Mouse (Mus musculus) left cerebral cortex, adult 2 months (tissue): ENCODE results near the gene Gm42715. TPM values are rescaled to one million over a fixed set of nuclear protein-coding genes. Genes with fewer than 3 reads are reported as not detected.

ENCODE experiments used
- DNase-seq, 2 experiments: peaks; one replicate each; pipeline ENCODE4 v3.0.0; 2021 to 2022; ENCODE audit warnings: low spot score in 2 of 2, mixed read lengths in 1 of 2; ENCODE audit errors: extremely low spot score in 1 of 2
- H3K27ac ChIP-seq: fragments of 200-600 bp; 2 replicates; pipeline ENCODE4 v1.8.1; 2022
- H3K4me3 ChIP-seq: fragments of 200-600 bp; 2 replicates; pipeline ENCODE4 v1.8.1; 2022
- CTCF ChIP-seq: fragments of 200-600 bp; IDR thresholded peaks from 2 replicates; pipeline ENCODE4 v1.8.1; 2022; ENCODE audit warnings: antibody characterized with exemption, mild to moderate bottlenecking, moderate library complexity
- intact Hi-C: fragments of 180-260 bp; cut with DNase I; formaldehyde crosslinking; loops from one replicate; pipeline ENCODE4 v1.15.1; 2025
- microRNA-seq, 2 experiments: library from miRNA; unstranded; fragments of <30 nt; microRNA quantifications; one replicate each; pipeline ENCODE4 v1.2.0; 2021
- total RNA-seq, 2 experiments: library from RNA; stranded (reverse); gene quantifications; 2 replicates each; pipeline ENCODE4 v1.2.3; 2021

The Gm42715 gene
- total RNA-seq, 2 experiments from 2014 or later: 12.6 TPM

GRCm38 (mm10) chr7:127614511-127614890 is 95.1 kb downstream of the Gm42715 start:
- DNase-seq: peak in 1 of 2 experiments; percentile 47
- intact Hi-C loops: no loop called here
- H3K4me3 ChIP-seq: peak overlapping the region; percentile 98
- no peak for TF ChIP-seq CTCF
- peak overlapping the region; percentile 91 for H3K27ac ChIP-seq

DNA sequence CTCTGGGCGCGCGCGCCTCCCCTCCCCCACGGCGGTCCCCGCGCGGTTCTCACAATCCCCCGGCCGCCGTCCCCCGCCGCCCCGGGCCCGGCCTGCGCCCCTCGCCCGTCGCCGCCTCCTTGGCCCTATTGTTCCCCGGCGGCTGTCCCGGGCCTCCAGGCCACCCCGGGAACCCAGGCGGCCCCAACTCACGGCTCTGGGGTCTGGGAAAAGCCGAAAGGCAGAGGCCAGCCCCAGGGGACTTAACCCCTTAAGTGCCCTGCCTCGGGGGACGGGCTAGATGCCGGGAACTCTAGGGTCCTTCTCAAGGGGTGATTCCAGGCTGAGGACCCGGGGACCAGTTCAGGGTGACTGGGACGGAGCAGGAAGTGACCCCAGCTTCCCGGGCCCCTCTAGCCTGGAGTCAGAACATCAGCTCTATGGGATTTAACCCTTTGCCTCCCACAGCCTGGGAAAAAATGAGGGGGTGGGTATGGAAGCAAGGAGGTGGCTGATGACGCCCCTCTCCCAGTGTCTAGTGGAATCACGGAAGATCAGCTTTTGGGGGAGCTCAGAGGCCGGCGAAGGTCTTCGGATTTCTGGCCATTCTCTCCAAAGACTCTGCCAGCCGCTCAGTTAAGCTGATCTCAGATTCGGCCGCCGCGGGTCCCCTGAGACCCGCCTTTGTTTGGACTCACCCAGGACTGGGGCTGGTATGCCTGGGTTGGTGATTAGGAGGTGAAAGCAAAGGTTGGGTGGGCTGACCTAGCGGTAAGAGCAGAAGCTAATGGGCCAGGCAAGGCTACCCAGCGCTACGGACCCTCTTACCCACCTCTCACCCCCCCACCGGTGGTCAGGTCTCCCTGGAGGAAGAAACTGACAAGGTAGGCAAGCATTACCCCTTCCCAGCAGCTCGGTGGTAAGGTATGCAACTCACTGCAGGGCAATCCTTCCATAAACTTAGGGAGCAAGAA is 95.8 kb downstream of the Gm42715 start, which contains the start of gene Zfp629:
TSS of gene Zfp629 (minus strand) at position 907 of the 953 bp plus-strand sequence.
- intact Hi-C loops: no loop called here
- H3K27ac ChIP-seq: peak within 1 kb of the TSS; percentile 91
- no peak for TF ChIP-seq CTCF
- DNase-seq: peak; percentile 69 to 76
- H3K4me3 ChIP-seq: peak within 1 kb of the TSS; percentile 98

DNA sequence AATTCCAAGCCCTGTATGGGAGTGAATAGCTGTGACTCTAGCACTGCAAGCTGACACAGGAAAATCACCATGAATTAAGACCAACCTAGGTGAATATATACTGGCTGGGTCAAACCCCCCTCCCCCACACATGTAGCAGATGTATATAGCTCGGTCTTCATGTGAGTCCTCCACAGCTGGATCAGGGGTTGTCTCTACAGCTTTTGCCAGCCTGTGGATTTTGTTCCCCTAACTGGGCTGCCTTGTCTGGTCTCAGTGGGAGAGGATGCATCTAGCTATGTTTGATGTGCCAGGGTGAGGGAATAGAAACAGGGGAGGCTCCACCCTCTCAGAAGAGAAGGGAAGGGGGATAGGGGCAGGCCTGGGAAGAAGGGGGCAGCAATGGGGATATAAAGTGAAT is 97.0 kb downstream of the Gm42715 start:
- DNase-seq: no peak
- Histone ChIP-seq H3K27ac (no peak overlapping the region), H3K4me3 (no peak overlapping the region)
- TF ChIP-seq CTCF: no peak
- intact Hi-C loops: no loop called here

Small RNA genes lying within 50 kb of the gene (microRNA-seq; reads per million reads assigned to microRNA genes)
- gene Gm47278: 0 reads per million in 2 experiments
- 0 to 0.24 reads per million in 2 experiments for gene Mir7060

Other genes starting within 250 kb of the Gm42715 start
- gene Sephs2, start 245.5 kb upstream of the Gm42715 start, total RNA-seq: 10 to 100 TPM; 33.0 to 39.8 TPM
- gene Itgal, start 223.3 kb upstream of the Gm42715 start, total RNA-seq: under 1 TPM; 0.37 to 0.59 TPM
- gene Zfp768, start 174.0 kb upstream of the Gm42715 start, total RNA-seq: 10 to 100 TPM; 13.4 to 14.3 TPM
- gene Zfp747, start 143.5 kb upstream of the Gm42715 start, total RNA-seq: 1 to 10 TPM; 6.5 to 8.1 TPM
- 1 to 10 TPM; 3.8 to 5.0 TPM for gene 9130019O22Rik, start 132.4 kb upstream of the Gm42715 start, total RNA-seq
- gene E430018J23Rik, start 126.0 kb upstream of the Gm42715 start, total RNA-seq: 1 to 10 TPM; 7.6 to 9.3 TPM
- gene Zfp764, start 112.8 kb upstream of the Gm42715 start, total RNA-seq: 1 to 10 TPM; 3.8 to 5.6 TPM
- 10 to 100 TPM; 13.3 to 13.8 TPM for gene Zfp688, start 97.5 kb upstream of the Gm42715 start, total RNA-seq
- gene Zfp689, start 70.4 kb upstream of the Gm42715 start, total RNA-seq: 1 to 10 TPM; 5.5 to 6.7 TPM
- 10 to 100 TPM; 28.4 to 33.4 TPM for gene Prr14, start 60.0 kb upstream of the Gm42715 start, total RNA-seq
- 10 to 100 TPM; 62.3 to 63.9 TPM for gene Fbrs, start 40.4 kb upstream of the Gm42715 start, total RNA-seq
- 100 to 1,000 TPM; 122 to 126 TPM for gene Srcap, start 7.6 kb upstream of the Gm42715 start, total RNA-seq
- gene Tmem265, start 41.8 kb downstream of the Gm42715 start, total RNA-seq: 1 to 10 TPM in 1 of 2 experiments, under 1 TPM in 1; 0.50 to 1.0 TPM
- 10 to 100 TPM; 78.1 to 79.8 TPM for gene Phkg2, start 53.8 kb downstream of the Gm42715 start, total RNA-seq
- 10 to 100 TPM in 1 of 2 experiments, 1 to 10 TPM in 1; 9.4 to 10.8 TPM for gene Ccdc189, start 69.0 kb downstream of the Gm42715 start, total RNA-seq
- gene Rnf40, start 69.2 kb downstream of the Gm42715 start, total RNA-seq: 10 to 100 TPM; 78.8 to 79.6 TPM
- gene Zfp629, start 96.2 kb downstream of the Gm42715 start, total RNA-seq: 10 to 100 TPM; 24.5 to 26.2 TPM
- 10 to 100 TPM; 32.7 to 39.9 TPM for gene Bcl7c, start 189.3 kb downstream of the Gm42715 start, total RNA-seq
- gene Ctf1, start 193.2 kb downstream of the Gm42715 start, total RNA-seq: 1 to 10 TPM; 2.8 to 3.8 TPM
- not detected for gene Ctf2, start 212.6 kb downstream of the Gm42715 start, total RNA-seq
- gene Fbxl19, start 225.0 kb downstream of the Gm42715 start, total RNA-seq: 10 to 100 TPM; 72.4 to 81.5 TPM